Mouse (Mus musculus): Measurements from ENCODE around the gene Fabp1. TPM values are rescaled to one million over a fixed set of nuclear protein-coding genes. Genes with fewer than 3 reads are reported as not detected.

The Fabp1 gene
- not detected in 2 replicates for polyA plus RNA-seq (2012; rRNA removed)

GRCm38 (mm10) chr6:71199612-71200011 is at the start of gene Fabp1:
Gene Fabp1 (plus strand): TSS chr6:71199827.
- DNase-seq (ENCODE audit: extremely low spot score in 1 of 2, low spot score in 1 of 2): no peak

- DNase-seq (ENCODE audit: extremely low spot score in 1 of 2, low spot score in 1 of 2): no peak
Measured at GRCm38 (mm10) chr6:71151098-71151497, 48.5 kb upstream of the Fabp1 start.

DNA sequence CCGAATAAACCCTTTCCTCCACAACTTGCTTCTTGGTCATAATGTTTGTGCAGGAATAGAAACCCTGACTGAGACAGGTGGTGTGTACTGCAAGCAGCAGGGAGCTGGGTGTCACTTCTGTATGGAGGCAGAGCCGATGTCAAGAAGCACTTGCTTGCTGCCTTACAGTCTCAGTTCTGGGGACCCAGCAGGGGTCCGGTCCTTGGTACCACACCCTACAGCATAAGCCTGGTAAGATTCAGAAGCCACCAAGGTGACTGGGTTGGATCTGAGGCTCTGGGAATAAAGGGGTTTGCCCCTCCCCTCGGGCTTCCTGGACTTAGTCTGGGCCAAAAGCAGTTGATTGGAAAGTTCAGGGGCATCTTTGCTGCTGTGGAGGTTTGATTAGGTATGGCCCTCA is 46.1 kb upstream of the Fabp1 start:
- no peak for DNase-seq (ENCODE audit: extremely low spot score in 1 of 2, low spot score in 1 of 2)

DNA sequence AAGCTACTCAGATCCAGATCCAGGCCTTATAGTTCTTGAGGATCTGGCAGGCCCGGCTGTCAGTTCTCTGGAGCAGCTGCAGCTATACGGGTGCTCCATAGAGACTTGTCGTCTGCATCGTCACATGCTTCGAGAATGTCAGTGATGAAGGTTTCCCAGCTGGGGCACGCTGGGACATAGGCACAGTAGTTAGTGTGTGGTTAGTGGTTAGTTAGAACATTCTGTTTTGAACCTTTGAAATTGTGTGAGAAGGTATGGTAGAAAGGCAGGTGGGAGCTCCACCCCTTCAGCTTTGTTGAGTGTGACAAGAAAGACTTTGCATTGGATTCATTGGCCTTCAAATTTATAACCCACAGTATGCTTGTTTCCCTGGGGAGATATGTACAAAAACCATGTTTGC is 44.8 kb upstream of the Fabp1 start:
- no peak for DNase-seq (ENCODE audit: extremely low spot score in 1 of 2, low spot score in 1 of 2)

GRCm38 (mm10) chr6:71156674-71157326 is 42.8 kb upstream of the Fabp1 start:
- DNase-seq (ENCODE audit: extremely low spot score in 1 of 2, low spot score in 1 of 2): no peak

DNA sequence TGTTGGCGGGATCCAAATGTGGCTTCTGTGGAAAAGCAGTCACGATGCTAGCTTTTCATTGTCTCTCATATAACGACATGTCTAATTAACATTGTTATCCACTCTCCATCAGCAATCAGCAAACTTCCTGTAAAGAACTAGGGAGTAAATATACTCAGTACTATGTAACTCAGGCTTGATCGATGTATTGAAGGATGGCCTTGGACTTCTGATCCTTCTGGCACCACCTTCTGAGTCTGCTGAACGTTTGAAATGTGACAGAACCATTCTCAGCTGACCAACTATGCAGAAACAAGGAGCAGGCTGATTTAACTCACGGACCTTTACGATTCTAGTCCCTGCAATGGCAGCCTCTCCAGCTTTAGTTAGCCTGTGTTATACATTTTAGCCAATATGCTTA is 38.3 kb upstream of the Fabp1 start:
- no peak for DNase-seq (ENCODE audit: extremely low spot score in 1 of 2, low spot score in 1 of 2)

DNA sequence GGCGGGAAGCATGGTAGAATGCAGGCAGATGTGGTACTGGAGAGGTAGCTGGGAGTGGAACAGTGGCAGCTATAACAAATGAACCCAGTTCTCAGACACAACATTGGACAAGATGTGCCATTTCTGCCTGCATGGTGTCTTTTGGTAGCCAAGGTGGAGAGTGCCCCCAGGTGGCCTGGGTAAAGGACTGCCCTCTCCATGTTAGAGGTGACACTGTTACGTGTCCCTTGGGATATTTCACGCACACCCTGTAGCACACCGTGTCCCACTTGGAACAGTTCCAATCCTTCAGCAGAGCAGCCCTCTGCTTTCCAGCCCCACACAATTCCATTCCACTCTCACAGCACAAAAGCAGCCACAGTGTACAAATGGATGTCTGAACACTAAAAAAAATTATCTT is 37.4 kb upstream of the Fabp1 start:
- no peak for DNase-seq (ENCODE audit: extremely low spot score in 1 of 2, low spot score in 1 of 2)

DNA sequence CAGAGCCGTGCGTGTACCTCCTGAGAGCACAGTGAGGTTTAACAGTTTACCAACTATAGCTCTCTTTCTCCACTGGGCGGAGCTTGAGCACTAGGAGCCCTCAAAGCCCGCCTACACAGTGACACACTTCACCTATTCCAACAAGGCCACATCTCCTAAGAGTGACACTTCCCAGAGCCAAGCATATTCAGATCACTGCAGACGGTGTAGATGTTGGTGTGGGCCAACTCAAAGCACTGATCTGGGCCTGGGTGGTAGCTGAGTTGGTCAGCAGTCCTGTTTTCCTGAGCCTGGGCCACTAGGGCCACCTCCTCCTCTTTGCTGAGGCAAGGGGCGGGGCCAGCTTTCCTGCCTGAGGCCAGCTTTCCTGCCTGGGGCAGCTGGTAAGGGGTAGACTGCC is 35.2 kb upstream of the Fabp1 start:
- DNase-seq (ENCODE audit: extremely low spot score in 1 of 2, low spot score in 1 of 2): no peak

DNA sequence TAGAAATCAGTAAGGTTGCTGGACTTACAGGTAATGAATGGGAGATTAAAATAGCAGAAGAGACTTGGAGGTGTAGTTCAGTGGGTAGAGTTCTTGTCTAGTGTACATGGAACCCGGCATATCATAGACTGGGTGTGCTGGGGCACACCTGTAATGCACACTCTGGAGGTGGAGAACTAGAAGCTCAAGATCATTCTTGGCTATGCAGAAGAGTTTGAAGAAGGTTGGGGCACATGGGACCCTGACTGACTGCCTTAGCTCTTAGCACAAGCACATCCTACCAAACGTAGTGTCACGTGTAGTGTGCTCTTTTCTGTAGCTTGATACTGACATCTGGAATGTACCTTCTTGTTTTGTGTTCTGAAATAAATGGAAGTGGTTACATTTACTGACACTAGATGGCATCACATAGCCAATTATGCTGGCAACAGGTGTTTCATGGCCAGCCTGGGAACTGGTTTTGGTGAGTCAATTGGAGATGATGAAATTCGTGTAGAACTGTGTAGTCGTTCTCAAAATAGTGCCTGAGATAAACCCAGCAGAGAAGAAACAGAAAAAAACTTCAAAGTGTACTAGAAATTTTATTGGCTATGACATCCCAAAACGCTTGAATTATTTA is 33.0 kb upstream of the Fabp1 start:
- DNase-seq (ENCODE audit: extremely low spot score in 1 of 2, low spot score in 1 of 2): peak in 1 of 2 experiments; percentile 62

DNA sequence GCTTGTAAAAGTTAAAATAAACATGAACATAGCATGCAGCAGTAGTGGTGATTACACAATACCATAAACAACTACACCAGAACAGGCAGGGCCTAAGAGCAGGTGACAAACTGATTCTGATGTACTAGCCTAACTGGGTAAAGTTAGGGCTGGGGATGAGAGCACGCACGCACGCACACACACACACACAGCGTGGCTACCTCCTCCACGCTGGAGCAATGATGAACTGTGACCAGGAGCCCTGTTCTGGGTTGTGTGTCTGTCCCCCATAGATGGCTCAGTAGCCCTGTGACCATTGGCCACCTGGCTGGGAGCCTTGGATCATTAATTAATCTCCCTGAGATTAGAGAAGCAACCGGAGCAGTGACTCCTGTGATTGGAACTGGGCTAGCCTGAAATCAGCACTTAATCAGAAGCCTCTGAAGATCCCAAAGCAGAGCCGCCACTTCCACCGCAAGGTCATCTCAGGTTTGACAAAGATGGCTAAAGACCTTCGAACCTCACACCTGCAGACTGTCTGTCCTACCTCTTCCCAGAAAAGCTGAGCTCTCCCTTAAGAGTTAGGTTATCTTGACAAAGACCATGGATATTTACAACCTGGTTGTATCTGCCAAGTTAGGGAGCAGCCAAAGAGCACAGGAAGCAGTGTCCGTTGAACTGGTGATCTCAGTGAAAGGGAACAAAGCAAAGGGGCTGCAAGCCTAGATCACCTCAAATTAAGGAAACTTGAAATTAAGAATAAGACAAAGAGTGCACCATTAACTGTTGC is 26.6 kb upstream of the Fabp1 start:
- no peak for DNase-seq (ENCODE audit: extremely low spot score in 1 of 2, low spot score in 1 of 2)

- DNase-seq (ENCODE audit: extremely low spot score in 1 of 2, low spot score in 1 of 2): no peak
Measured at GRCm38 (mm10) chr6:71180596-71180995, 19.0 kb upstream of the Fabp1 start.

- DNase-seq (ENCODE audit: extremely low spot score in 1 of 2, low spot score in 1 of 2): no peak
Measured at GRCm38 (mm10) chr6:71184941-71185604, 14.6 kb upstream of the Fabp1 start.

DNA sequence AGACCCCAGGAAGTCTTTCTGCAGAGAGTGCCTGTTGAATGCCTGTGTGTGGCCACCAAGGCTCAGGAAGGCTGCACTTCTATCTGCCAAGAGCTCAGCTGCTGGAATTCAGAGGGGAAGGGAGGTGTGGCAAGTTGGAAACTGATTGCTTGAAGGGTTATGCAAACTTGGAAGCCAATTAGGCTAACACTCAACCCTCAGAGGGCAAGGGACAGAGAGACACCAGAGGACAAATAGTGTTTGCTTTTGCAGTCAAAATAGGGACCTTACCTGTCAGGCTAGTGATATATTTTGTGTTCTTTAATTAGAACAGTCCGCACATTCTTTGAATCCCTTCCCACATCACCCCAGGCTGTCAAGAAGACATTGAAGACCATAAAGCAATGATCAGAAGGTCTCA is 10.0 kb upstream of the Fabp1 start:
- DNase-seq (ENCODE audit: extremely low spot score in 1 of 2, low spot score in 1 of 2): no peak

DNA sequence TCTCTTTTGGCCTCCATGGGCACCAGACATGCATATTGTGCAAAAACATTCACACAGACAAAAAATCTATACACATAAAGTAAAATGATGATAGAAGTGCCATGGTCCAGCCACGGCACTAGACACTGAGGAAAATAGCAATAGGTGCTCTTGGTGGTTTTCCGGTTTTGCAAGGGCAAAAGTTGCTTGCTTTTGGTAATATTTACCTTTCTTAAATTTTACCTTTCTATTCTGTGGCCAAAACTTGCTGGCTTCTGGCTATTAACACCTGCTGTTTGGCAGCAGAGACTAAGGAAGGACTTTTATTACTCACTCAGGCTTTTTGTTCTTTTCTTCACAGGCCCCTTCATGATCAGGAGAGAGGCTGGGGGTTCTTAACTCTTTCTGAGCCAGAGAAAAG is 9.1 kb upstream of the Fabp1 start:
- DNase-seq (ENCODE audit: extremely low spot score in 1 of 2, low spot score in 1 of 2): no peak

DNA sequence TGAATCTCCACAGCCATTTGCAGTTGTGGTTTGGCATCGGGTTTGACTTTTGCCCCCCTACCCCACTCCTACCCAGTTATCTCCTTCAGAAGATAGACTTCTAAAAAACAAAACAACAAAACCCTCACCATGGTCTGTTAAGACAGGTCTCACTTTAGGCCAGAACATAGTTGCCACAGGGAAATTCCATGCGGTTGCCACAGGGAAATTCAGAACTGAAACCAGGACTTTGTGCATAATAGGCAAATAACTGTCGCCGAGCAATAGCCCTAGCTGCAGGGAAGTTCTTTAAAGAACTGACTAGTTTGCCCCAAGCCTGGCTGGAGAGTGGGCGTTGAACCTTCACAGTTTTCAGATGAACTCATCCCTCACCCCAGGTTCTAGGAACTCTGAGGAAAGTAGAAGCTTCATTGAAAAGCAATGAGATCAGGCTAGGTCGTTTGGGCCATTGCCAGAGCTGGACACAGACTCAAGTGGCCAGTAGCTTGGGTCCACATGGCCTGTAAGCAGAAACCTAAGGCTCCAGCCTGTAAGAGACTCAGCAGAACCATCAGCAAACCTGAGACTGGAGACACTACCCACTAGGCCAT is 6.4 kb upstream of the Fabp1 start:
- no peak for DNase-seq (ENCODE audit: extremely low spot score in 1 of 2, low spot score in 1 of 2)

- DNase-seq (ENCODE audit: extremely low spot score in 1 of 2, low spot score in 1 of 2): no peak
Measured at GRCm38 (mm10) chr6:71196107-71196506, 3.5 kb upstream of the Fabp1 start.

- DNase-seq (ENCODE audit: extremely low spot score in 1 of 2, low spot score in 1 of 2): no peak
Measured at GRCm38 (mm10) chr6:71197636-71198535, 1.7 kb upstream of the Fabp1 start.

DNA sequence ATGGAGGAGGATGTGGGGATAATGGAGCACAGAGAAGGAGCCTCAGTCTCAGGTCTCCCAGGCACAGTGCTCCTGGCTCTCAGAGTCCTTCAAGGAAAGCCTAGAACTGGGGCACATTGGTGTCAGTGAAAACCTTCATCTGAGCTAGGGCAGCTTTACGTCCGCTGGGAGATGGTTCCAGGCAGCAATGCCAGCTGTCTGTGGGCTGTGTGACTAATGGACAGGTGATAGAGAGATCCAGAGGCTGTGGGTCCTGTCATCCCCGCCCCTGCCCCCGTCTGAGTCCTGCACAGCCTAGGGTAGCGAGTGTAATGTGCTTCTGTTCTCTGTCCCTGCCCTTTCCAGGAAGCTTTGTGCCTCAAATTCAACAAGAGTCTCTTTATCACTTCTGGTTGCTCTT is 2.3 kb downstream of the Fabp1 start:
- no peak for DNase-seq (ENCODE audit: extremely low spot score in 1 of 2, low spot score in 1 of 2)

- DNase-seq (ENCODE audit: extremely low spot score in 1 of 2, low spot score in 1 of 2): no peak
Measured at GRCm38 (mm10) chr6:71203674-71204073, 4.0 kb downstream of the Fabp1 start.

DNA sequence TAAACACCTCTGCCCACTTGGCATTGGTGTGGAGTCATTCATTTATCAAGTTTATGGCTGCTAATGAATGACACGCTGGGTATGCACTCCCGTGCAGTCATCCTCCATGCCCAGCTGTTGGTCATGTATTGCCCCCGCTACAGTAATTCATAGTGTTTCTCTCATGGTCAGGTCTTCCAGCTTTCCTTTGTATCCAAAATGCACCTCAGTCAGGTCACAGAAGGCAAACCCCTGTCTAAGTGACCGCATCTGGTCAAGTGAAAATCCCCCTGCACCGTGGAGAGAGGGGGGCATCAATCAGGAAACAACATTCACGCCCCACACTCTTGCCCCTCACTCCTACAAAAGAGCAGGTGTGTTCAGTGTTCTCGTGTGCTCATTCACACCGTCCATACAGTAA is 4.5 kb downstream of the Fabp1 start:
- no peak for DNase-seq (ENCODE audit: extremely low spot score in 1 of 2, low spot score in 1 of 2)
